Mouse (Mus musculus): ENCODE measurements around the gene Rufy4. TPM values are rescaled to one million over a fixed set of nuclear protein-coding genes. Genes with fewer than 3 reads are reported as not detected.
A peak's percentile ranks its signal among the peaks of the same experiment; 100 is the strongest.

Gene Rufy4
- polyA plus RNA-seq, 1 experiment from 2014 or later = 0.12 TPM

DNA sequence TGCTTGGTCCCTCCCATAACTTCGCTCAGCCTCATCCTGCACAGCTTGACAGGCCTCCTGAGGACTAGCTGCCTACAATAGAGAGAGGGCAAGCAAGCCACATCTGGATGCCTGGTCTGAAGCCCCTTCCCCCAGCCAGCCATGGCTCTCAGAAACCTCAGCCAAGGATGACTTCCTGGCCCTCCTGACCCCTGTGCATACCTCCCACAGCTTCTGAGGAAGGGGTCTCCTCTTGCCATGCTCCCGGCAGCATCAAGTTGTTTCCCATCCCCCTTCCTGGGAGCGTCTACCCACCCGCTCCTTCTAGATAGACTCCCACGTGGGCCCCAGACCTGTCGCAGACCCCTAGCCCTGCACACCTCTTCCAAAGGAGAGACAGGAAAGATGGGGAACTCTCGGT, 35.0 kb upstream of the Rufy4 start:
- H3K9ac ChIP-seq (ENCODE audit: low read depth, low read length) = peak overlapping the region; percentile 52

GRCm38 (mm10) chr1:74091138-74091537, 34.2 kb upstream of the Rufy4 start:
- peak; percentile 54; the same call in 1 of the 2 replicates for ATAC-seq
- Histone ChIP-seq H3K27me3 (replicated peaks; ENCODE audit: control insufficient read depth, insufficient read depth, low read length) (peaks cover 2% of the 10 kb centered on the region; the same call in 1 of the 2 replicates), H3K4me2 (ENCODE audit: low read depth, low read length) (peak overlapping the region; percentile 48), H3K4me3 (ENCODE audit: low read length) (peak overlapping the region; percentile 38), H3K9me3 (ENCODE audit: control insufficient read depth, low read length) (no peaks in the 10 kb centered on the region), H3K4me1 (ENCODE audit: control insufficient read depth, insufficient read depth, low read length) (peaks cover 21% of the 10 kb centered on the region), H3K9ac (ENCODE audit: low read depth, low read length) (peak overlapping the region; percentile 52), H3K27ac (ENCODE audit: low read length) (peak overlapping the region; percentile 80), H3K36me3 (ENCODE audit: control insufficient read depth, insufficient read depth, low read length) (no peaks in the 10 kb centered on the region)
- 25% methylated on average over 7 of the region's 7 CpGs for WGBS

More for the DNA sequence above, 35.0 kb upstream of the Rufy4 start:
- H3K27ac ChIP-seq (ENCODE audit: low read length) = no peak overlapping the region; the same call in 1 of the 2 replicates
- ATAC-seq = no peak
- no peaks in the 10 kb centered on the region for H3K9me3 ChIP-seq (ENCODE audit: control insufficient read depth, low read length)
- WGBS = 40% methylated on average over 7 of the region's 7 CpGs
- peak overlapping the region; percentile 38 for H3K4me3 ChIP-seq (ENCODE audit: low read length)
- H3K36me3 ChIP-seq (ENCODE audit: control insufficient read depth, insufficient read depth, low read length) = no peaks in the 10 kb centered on the region
- H3K4me2 ChIP-seq (ENCODE audit: low read depth, low read length) = peak overlapping the region; percentile 48
- H3K4me1 ChIP-seq (ENCODE audit: control insufficient read depth, insufficient read depth, low read length) = peaks cover 21% of the 10 kb centered on the region
- peaks cover 2% of the 10 kb centered on the region; the same call in 1 of the 2 replicates for H3K27me3 ChIP-seq (replicated peaks; ENCODE audit: control insufficient read depth, insufficient read depth, low read length)

DNA sequence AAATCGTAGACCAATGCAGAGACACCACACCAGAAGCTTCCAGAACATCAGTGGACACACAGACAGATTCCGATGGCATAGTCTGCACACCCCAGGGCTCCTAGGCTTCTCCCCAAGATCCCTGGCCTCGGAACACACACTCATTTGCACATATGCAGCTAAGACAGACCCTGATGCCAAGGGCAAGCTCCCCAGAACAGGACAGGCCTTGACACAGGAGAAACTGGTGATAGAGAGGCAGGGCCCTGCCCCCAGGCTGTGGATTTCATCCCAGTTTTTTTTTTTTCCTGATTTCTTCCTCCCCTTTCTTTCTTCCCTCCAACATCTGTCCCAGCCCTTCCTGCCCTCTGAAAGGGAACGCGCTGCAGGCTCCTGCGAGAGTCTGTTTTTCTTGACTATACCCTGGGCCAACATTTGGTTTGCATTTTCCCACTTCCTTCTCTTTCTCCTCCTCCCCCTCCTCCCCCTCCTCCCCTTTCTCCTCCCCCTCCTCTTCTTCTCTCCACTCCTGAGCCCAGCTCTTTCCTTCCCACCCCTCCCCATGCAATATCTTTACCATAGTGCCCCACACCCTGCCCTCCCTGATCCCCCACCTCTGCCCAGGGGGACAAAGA, 33.6 kb upstream of the Rufy4 start:
- peak; percentile 42 for ATAC-seq
- no peaks in the 10 kb centered on the region for H3K36me3 ChIP-seq (ENCODE audit: control insufficient read depth, insufficient read depth, low read length)
- H3K4me2 ChIP-seq (ENCODE audit: low read depth, low read length) = peak overlapping the region; percentile 48; the same call in 1 of the 2 replicates
- H3K27me3 ChIP-seq (replicated peaks; ENCODE audit: control insufficient read depth, insufficient read depth, low read length) = peaks cover 6% of the 10 kb centered on the region; the same call in 1 of the 2 replicates
- no peaks in the 10 kb centered on the region for H3K9me3 ChIP-seq (ENCODE audit: control insufficient read depth, low read length)
- H3K4me1 ChIP-seq (ENCODE audit: control insufficient read depth, insufficient read depth, low read length) = peaks cover 21% of the 10 kb centered on the region
- WGBS = 38% methylated on average over 6 of the region's 6 CpGs
- peak overlapping the region; percentile 52 for H3K9ac ChIP-seq (ENCODE audit: low read depth, low read length)
- H3K27ac ChIP-seq (ENCODE audit: low read length) = peak overlapping the region; percentile 80
- no peak overlapping the region for H3K4me3 ChIP-seq (ENCODE audit: low read length)

DNA sequence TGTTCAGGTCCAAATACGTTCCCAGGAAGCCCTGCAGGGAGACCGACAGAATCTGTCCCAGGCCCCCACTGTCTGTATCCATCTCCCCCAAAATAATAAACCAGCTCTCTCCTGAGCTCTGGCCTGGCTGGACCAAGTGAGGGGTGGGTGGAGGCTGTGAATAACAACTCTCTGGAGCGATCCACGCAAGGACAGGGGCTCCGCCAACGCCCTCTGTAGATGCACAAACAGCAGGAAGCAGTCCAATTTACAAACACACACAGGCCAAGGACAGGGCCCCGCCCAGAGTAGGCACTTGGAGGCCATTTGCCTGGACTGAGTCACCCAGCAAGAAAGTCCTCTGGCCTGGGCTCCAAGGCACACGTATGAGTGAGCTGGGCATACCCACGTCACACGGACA, 33.1 kb upstream of the Rufy4 start:
- H3K4me1 ChIP-seq (ENCODE audit: control insufficient read depth, insufficient read depth, low read length) = peaks cover 21% of the 10 kb centered on the region
- H3K9ac ChIP-seq (ENCODE audit: low read depth, low read length) = peak overlapping the region; percentile 8; the same call in 1 of the 2 replicates
- no peak overlapping the region for H3K4me3 ChIP-seq (ENCODE audit: low read length)
- ATAC-seq = peak; percentile 18
- H3K4me2 ChIP-seq (ENCODE audit: low read depth, low read length) = no peak overlapping the region
- H3K27me3 ChIP-seq (replicated peaks; ENCODE audit: control insufficient read depth, insufficient read depth, low read length) = peaks cover 8% of the 10 kb centered on the region; the same call in 1 of the 2 replicates
- no peaks in the 10 kb centered on the region for H3K36me3 ChIP-seq (ENCODE audit: control insufficient read depth, insufficient read depth, low read length)
- 56% methylated on average over 10 of the region's 10 CpGs for WGBS
- peak overlapping the region; percentile 68 for H3K27ac ChIP-seq (ENCODE audit: low read length)
- H3K9me3 ChIP-seq (ENCODE audit: control insufficient read depth, low read length) = no peaks in the 10 kb centered on the region

GRCm38 (mm10) chr1:74093447-74093846, 31.9 kb upstream of the Rufy4 start:
- H3K27me3 ChIP-seq (replicated peaks; ENCODE audit: control insufficient read depth, insufficient read depth, low read length) = peaks cover 12% of the 10 kb centered on the region; the same call in 1 of the 2 replicates
- peaks cover 28% of the 10 kb centered on the region for H3K4me1 ChIP-seq (ENCODE audit: control insufficient read depth, insufficient read depth, low read length)
- 77% methylated on average over 5 of the region's 5 CpGs for WGBS
- no peak overlapping the region for H3K4me2 ChIP-seq (ENCODE audit: low read depth, low read length)
- no peak overlapping the region for H3K9ac ChIP-seq (ENCODE audit: low read depth, low read length)
- no peak for ATAC-seq
- H3K9me3 ChIP-seq (ENCODE audit: control insufficient read depth, low read length) = no peaks in the 10 kb centered on the region
- H3K36me3 ChIP-seq (ENCODE audit: control insufficient read depth, insufficient read depth, low read length) = no peaks in the 10 kb centered on the region
- no peak overlapping the region for H3K27ac ChIP-seq (ENCODE audit: low read length)
- H3K4me3 ChIP-seq (ENCODE audit: low read length) = no peak overlapping the region

- WGBS = 48% methylated on average over 7 of the region's 7 CpGs
- Histone ChIP-seq H3K27ac (ENCODE audit: low read length) (no peak overlapping the region), H3K36me3 (ENCODE audit: control insufficient read depth, insufficient read depth, low read length) (no peaks in the 10 kb centered on the region), H3K4me3 (ENCODE audit: low read length) (no peak overlapping the region), H3K9me3 (ENCODE audit: control insufficient read depth, low read length) (no peaks in the 10 kb centered on the region), H3K4me1 (ENCODE audit: control insufficient read depth, insufficient read depth, low read length) (peaks cover 36% of the 10 kb centered on the region), H3K4me2 (ENCODE audit: low read depth, low read length) (no peak overlapping the region), H3K9ac (ENCODE audit: low read depth, low read length) (no peak overlapping the region), H3K27me3 (replicated peaks; ENCODE audit: control insufficient read depth, insufficient read depth, low read length) (peaks cover 12% of the 10 kb centered on the region; the same call in 1 of the 2 replicates)
- no peak for ATAC-seq
These were observed 30.7 kb upstream of the Rufy4 start for GRCm38 (mm10) chr1:74094497-74095270.

- H3K4me1 ChIP-seq (ENCODE audit: control insufficient read depth, insufficient read depth, low read length) = peaks cover 36% of the 10 kb centered on the region
- WGBS = 48% methylated on average over 6 of the region's 6 CpGs
- H3K9ac ChIP-seq (ENCODE audit: low read depth, low read length) = no peak overlapping the region
- ATAC-seq = no peak
- H3K9me3 ChIP-seq (ENCODE audit: control insufficient read depth, low read length) = no peaks in the 10 kb centered on the region
- H3K27me3 ChIP-seq (replicated peaks; ENCODE audit: control insufficient read depth, insufficient read depth, low read length) = peaks cover 12% of the 10 kb centered on the region; the same call in 1 of the 2 replicates
- H3K36me3 ChIP-seq (ENCODE audit: control insufficient read depth, insufficient read depth, low read length) = no peaks in the 10 kb centered on the region
- H3K4me3 ChIP-seq (ENCODE audit: low read length) = no peak overlapping the region
- no peak overlapping the region for H3K27ac ChIP-seq (ENCODE audit: low read length)
- H3K4me2 ChIP-seq (ENCODE audit: low read depth, low read length) = no peak overlapping the region
These were observed 30.0 kb upstream of the Rufy4 start for GRCm38 (mm10) chr1:74095296-74095695.

DNA sequence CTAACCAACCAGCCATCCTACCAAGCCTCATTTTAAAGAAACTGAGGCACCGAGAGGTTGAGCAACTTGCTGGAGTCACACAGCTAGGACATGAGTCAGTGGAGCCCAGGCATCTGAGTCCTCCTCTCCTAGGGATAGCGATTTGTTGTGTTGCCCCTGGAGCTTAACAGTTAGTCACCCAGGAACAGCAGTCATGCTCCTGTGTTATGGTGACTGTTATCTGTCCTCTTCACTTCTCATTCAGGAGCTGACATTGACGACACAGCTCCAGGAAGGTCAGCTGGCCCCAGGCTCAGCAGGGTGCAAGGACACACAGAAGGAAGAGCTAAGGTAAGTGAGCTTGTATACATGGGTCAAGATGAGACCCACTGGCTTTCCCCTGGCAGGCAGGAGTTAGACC, 29.6 kb upstream of the Rufy4 start:
- H3K27ac ChIP-seq (ENCODE audit: low read length) = no peak overlapping the region
- peaks cover 36% of the 10 kb centered on the region for H3K4me1 ChIP-seq (ENCODE audit: control insufficient read depth, insufficient read depth, low read length)
- no peak overlapping the region for H3K9ac ChIP-seq (ENCODE audit: low read depth, low read length)
- WGBS = 53% methylated on average over 3 of the region's 3 CpGs
- no peak for ATAC-seq
- no peak overlapping the region for H3K4me3 ChIP-seq (ENCODE audit: low read length)
- H3K36me3 ChIP-seq (ENCODE audit: control insufficient read depth, insufficient read depth, low read length) = no peaks in the 10 kb centered on the region
- no peaks in the 10 kb centered on the region for H3K9me3 ChIP-seq (ENCODE audit: control insufficient read depth, low read length)
- H3K4me2 ChIP-seq (ENCODE audit: low read depth, low read length) = no peak overlapping the region
- H3K27me3 ChIP-seq (replicated peaks; ENCODE audit: control insufficient read depth, insufficient read depth, low read length) = peaks cover 12% of the 10 kb centered on the region; the same call in 1 of the 2 replicates

Measured in intestine, embryonic 16.5 days (tissue).